ENCODE assay signal across 17 mouse cellular contexts in the genomic region with DNA sequence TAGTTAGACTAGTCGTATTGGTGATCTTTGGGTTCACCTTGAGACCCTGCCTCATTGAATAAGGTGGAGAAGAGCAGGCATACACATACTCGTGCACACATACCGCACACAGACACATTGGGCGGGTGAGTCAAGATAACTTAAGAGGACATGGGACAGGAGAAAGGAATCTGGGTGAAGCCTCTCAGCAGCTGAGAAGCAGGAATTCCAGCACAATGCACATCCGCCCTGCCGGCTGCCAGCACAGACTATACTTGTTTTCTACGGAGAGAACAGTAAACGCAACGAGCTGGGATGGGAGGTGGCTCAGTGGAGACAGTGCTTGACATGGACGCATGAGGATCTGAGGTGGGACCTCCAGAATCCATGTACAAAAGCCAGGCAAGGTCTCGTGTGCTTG.
"Had no signal": no experiment of that assay in that cellular context is flagged by ENCODE, and none has a peak within 500 bp of the region (broad histone marks: within the 10 kb centered on the region; RNA-seq: fewer than 3 reads in every experiment).

No protein-coding gene starts in this region.

- H3K9me3 ChIP-seq: limb, embryonic 15.5 days; liver, embryonic 12.5 days; megakaryocyte, embryonic 14.5 days; midbrain, embryonic 15.5 days; neural tube, embryonic 12.5 days had no signal

- H3K27ac ChIP-seq: kidney, postnatal 0 days; limb, embryonic 15.5 days; liver, embryonic 12.5 days; macrophage; midbrain, embryonic 15.5 days; neural tube, embryonic 12.5 days had no signal

- H3K9ac ChIP-seq: limb, embryonic 15.5 days; liver, embryonic 12.5 days; lung, embryonic 14.5 days; midbrain, embryonic 15.5 days; neural tube, embryonic 12.5 days had no signal

- DNase-seq: kidney, postnatal 36 days; layer of hippocampus, adult 9-11 months; layer of hippocampus, postnatal 36 days; lung, embryonic 14.5 days; lung, postnatal 14 days; right cerebral cortex, postnatal 4 days; spleen, adult 18-20 months; thymus, adult 18-20 months; thymus, postnatal 14 days had no signal

- H3K4me2 ChIP-seq: limb, embryonic 15.5 days; liver, embryonic 12.5 days; lung, embryonic 14.5 days; midbrain, embryonic 11.5 days; midbrain, embryonic 15.5 days; neural tube, embryonic 12.5 days had no signal

- H3K4me1 ChIP-seq: midbrain, embryonic 15.5 days; neural tube, embryonic 12.5 days had no signal

- H3K36me3 ChIP-seq: midbrain, embryonic 15.5 days; neural tube, embryonic 12.5 days had no signal

- H3K4me3 ChIP-seq: limb, embryonic 15.5 days; liver, embryonic 12.5 days; megakaryocyte, embryonic 14.5 days; midbrain, embryonic 15.5 days; neural tube, embryonic 12.5 days had no signal

- H3K27me3 ChIP-seq: limb, embryonic 15.5 days; liver, embryonic 12.5 days; midbrain, embryonic 15.5 days; neural tube, embryonic 12.5 days had no signal

- ATAC-seq: liver, embryonic 12.5 days; midbrain, embryonic 15.5 days had no signal
